Mouse (Mus musculus) heart, adult 2 months (tissue): ENCODE results near the gene Lrrc75a.

Experiments
- CTCF ChIP-seq: fragments of 200-600 bp; IDR thresholded peaks from 2 replicates; pipeline ENCODE4 v1.8.1; 2022; ENCODE audit warnings: antibody characterized with exemption, mild to moderate bottlenecking, moderate library complexity
- EP300 ChIP-seq: fragments of 200-500 bp; IDR thresholded peaks from 2 replicates; pipeline ENCODE4 v1.6.1; 2011; ENCODE audit warnings: low read depth, low read length, control low read depth; ENCODE audit not compliant: insufficient read depth
- POLR2A ChIP-seq: fragments of 200-500 bp; IDR thresholded peaks from 2 replicates; pipeline ENCODE4 v1.6.1; 2011; ENCODE audit warnings: mild to moderate bottlenecking, low read depth, low read length, control low read depth; ENCODE audit not compliant: insufficient read depth

- TF ChIP-seq CTCF (no peak), EP300 (no peak), POLR2A (no peak)
Measured at GRCm38 (mm10) chr11:62647661-62648590, at the start of gene Lrrc75a.
